ENCODE assay signal across 16 mouse cellular contexts in the genomic region with DNA sequence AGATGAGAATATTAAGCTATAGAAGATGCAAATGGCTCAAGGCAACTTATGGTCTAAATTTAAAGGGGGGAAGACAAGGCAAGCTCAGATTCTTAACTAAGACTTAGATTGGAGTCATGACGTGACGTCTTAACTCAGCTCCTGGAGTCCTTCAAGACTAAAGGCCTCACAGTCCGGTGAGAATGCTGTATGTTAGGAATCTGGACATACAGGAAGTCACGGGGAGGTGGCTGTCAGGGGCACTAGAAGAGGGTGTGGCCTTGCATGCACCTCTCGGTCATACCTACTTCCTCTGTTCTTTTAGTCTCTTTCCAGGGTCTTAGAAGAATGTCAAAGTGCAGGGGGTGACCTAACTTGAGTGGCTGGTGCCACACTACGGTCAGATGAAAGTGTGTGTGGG.
"Had no signal": no experiment of that assay in that cellular context is flagged by ENCODE, and none has a peak within 500 bp of the region (broad histone marks: within the 10 kb centered on the region; RNA-seq: fewer than 3 reads in every experiment).

No protein-coding gene starts in this region.

- H3K27ac ChIP-seq: liver, embryonic 13.5 days; liver, embryonic 15.5 days; macrophage; midbrain, embryonic 12.5 days; neural tube, embryonic 12.5 days; stomach, postnatal 0 days had no signal

- DNase-seq: liver, embryonic 13.5 days; liver, postnatal 0 days; lung, embryonic 14.5 days; lung, postnatal 10 days; midbrain, embryonic 14.5 days; right cerebral cortex, postnatal 14 days; thymus, adult 2 months; thymus, postnatal 25 days; thymus, postnatal 4 days had no signal

- H3K9me3 ChIP-seq: liver, embryonic 15.5 days; midbrain, embryonic 12.5 days; neural tube, embryonic 12.5 days; stomach, embryonic 15.5 days had no signal

- H3K36me3 ChIP-seq: liver, embryonic 13.5 days; liver, embryonic 15.5 days; midbrain, embryonic 12.5 days; neural tube, embryonic 12.5 days; stomach, embryonic 15.5 days had no signal

- H3K27me3 ChIP-seq: liver, embryonic 13.5 days; neural tube, embryonic 12.5 days; stomach, embryonic 15.5 days had no signal

- H3K4me2 ChIP-seq: liver, embryonic 13.5 days; liver, embryonic 15.5 days; lung, embryonic 14.5 days; midbrain, embryonic 12.5 days; neural tube, embryonic 12.5 days; stomach, embryonic 15.5 days had no signal

- H3K4me3 ChIP-seq: liver, embryonic 13.5 days; liver, embryonic 15.5 days; megakaryocyte, embryonic 14.5 days; midbrain, embryonic 12.5 days; neural tube, embryonic 12.5 days; stomach, embryonic 15.5 days had no signal

- H3K4me1 ChIP-seq: neural tube, embryonic 12.5 days had no signal

- ATAC-seq: liver, postnatal 0 days had no signal

- H3K9ac ChIP-seq: liver, embryonic 13.5 days; liver, embryonic 15.5 days; liver, postnatal 0 days; lung, embryonic 14.5 days; midbrain, embryonic 12.5 days; neural tube, embryonic 12.5 days; stomach, embryonic 15.5 days had no signal
